Mouse (Mus musculus) lung, postnatal 0 days (tissue): ENCODE measurements around the gene Synj2.

Experiments used
- CTCF ChIP-seq: IDR thresholded peaks from 2 replicates; pipeline ENCODE4 v1.5.1; 2016; ENCODE audit warnings: antibody characterized with exemption, mild to moderate bottlenecking
- EP300 ChIP-seq: IDR thresholded peaks from 2 replicates; pipeline ENCODE4 v1.6.1; 2016; ENCODE audit warnings: antibody characterized with exemption, mild to moderate bottlenecking, control low read depth

GRCm38 (mm10) chr17:6036872-6037271, 95.8 kb downstream of the Synj2 start:
- TF ChIP-seq EP300, result no peak
- no peak for TF ChIP-seq CTCF
